Mouse (Mus musculus): ENCODE data around the gene Prkag2. TPM values are rescaled to one million over a fixed set of nuclear protein-coding genes. Genes with fewer than 3 reads are reported as not detected.

The Prkag2 gene
- polyA plus RNA-seq, 1 experiment from 2014 or later: 112 TPM

DNA sequence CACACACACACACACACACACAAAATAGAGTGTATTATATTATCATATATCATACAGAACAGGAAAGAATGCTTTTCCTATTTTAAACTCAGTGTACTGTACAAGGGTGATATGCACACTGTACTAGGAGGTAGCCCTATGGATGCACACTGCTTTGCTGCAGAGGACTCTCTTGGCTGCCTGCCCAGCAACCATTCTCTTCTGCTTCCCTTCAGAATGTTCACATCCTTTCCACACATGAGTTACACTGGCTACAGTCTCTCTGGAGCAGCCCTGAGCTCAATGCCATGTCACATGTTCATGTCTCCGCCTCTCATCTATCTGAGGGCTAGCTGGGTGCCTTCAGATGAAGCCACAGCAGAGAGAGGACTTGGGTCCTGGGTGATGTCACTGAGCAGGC lies 181.3 kb downstream of the Prkag2 start:
- 81% methylated on average over 1 of the region's 1 CpGs for WGBS

DNA sequence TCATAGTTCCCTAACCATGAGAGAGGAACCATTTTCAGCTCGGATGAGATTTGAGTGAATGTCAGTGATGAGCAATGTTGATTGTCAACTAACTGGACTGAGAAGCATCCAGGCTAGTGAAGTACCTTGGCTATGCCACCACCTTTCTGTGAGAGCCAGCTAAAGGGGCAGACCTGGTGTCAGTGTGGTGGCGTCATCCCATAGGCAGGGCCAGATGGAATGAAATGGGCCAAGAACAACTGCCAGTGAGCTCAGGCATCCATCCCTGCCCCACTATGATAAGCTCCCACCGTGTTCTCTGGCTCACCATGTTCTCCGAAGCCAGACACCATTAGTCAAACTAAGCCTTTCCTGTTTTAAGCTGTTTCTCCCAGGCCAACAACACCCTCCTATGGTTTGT lies 183.9 kb downstream of the Prkag2 start:
- H3K27ac ChIP-seq (ENCODE audit: low read length): no peak overlapping the region
- no peaks in the 10 kb centered on the region for H3K36me3 ChIP-seq (ENCODE audit: control insufficient read depth, insufficient read depth, low read length)
- 90% methylated on average over 4 of the region's 4 CpGs for WGBS
- no peaks in the 10 kb centered on the region for H3K4me1 ChIP-seq (ENCODE audit: control insufficient read depth, insufficient read depth, low read length)
- H3K4me2 ChIP-seq (ENCODE audit: low read length): no peak overlapping the region
- no peak for ATAC-seq
- no peaks in the 10 kb centered on the region for H3K27me3 ChIP-seq (ENCODE audit: control insufficient read depth, insufficient read depth, low read depth, low read length)
- H3K9ac ChIP-seq (ENCODE audit: low read depth, low read length): no peak overlapping the region
- no peak overlapping the region for H3K4me3 ChIP-seq (ENCODE audit: low read depth, low read length)
- no peaks in the 10 kb centered on the region for H3K9me3 ChIP-seq (replicated peaks; ENCODE audit: control insufficient read depth, low read length, poor library complexity, severe bottlenecking)

More for the DNA sequence above, 181.3 kb downstream of the Prkag2 start:
- H3K27ac ChIP-seq (ENCODE audit: low read length): no peak overlapping the region
- H3K4me1 ChIP-seq (ENCODE audit: control insufficient read depth, insufficient read depth, low read length): no peaks in the 10 kb centered on the region
- ATAC-seq: no peak
- H3K36me3 ChIP-seq (ENCODE audit: control insufficient read depth, insufficient read depth, low read length): no peaks in the 10 kb centered on the region
- H3K4me3 ChIP-seq (ENCODE audit: low read depth, low read length): no peak overlapping the region
- H3K4me2 ChIP-seq (ENCODE audit: low read length): no peak overlapping the region
- no peaks in the 10 kb centered on the region for H3K27me3 ChIP-seq (ENCODE audit: control insufficient read depth, insufficient read depth, low read depth, low read length)
- no peaks in the 10 kb centered on the region for H3K9me3 ChIP-seq (replicated peaks; ENCODE audit: control insufficient read depth, low read length, poor library complexity, severe bottlenecking)
- no peak overlapping the region for H3K9ac ChIP-seq (ENCODE audit: low read depth, low read length)

DNA sequence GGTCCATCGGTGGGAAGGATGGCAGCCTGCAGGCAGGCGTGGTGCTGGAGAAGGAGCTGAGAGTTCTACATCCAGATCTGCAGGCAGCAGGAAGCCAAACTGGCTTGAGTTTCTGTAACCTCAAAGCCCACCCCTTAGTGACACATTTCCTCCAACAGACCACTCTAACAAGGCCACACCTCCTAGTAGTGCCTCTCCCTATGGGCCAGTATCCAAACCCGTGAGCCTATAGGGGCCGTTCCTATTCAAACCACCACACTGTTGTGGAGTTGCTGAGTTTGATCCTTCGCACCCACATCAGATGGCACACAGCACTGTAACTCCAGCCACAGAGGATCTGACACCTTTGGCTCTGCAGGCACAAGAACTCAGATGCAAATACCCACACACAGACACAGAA lies 185.3 kb downstream of the Prkag2 start:
- no peaks in the 10 kb centered on the region for H3K9me3 ChIP-seq (replicated peaks; ENCODE audit: control insufficient read depth, low read length, poor library complexity, severe bottlenecking)
- H3K4me1 ChIP-seq (ENCODE audit: control insufficient read depth, insufficient read depth, low read length): no peaks in the 10 kb centered on the region
- ATAC-seq: no peak
- 76% methylated on average over 5 of the region's 5 CpGs for WGBS
- H3K4me2 ChIP-seq (ENCODE audit: low read length): no peak overlapping the region
- no peak overlapping the region for H3K27ac ChIP-seq (ENCODE audit: low read length)
- no peaks in the 10 kb centered on the region for H3K36me3 ChIP-seq (ENCODE audit: control insufficient read depth, insufficient read depth, low read length)
- no peak overlapping the region for H3K9ac ChIP-seq (ENCODE audit: low read depth, low read length)
- H3K4me3 ChIP-seq (ENCODE audit: low read depth, low read length): no peak overlapping the region
- H3K27me3 ChIP-seq (ENCODE audit: control insufficient read depth, insufficient read depth, low read depth, low read length): no peaks in the 10 kb centered on the region

DNA sequence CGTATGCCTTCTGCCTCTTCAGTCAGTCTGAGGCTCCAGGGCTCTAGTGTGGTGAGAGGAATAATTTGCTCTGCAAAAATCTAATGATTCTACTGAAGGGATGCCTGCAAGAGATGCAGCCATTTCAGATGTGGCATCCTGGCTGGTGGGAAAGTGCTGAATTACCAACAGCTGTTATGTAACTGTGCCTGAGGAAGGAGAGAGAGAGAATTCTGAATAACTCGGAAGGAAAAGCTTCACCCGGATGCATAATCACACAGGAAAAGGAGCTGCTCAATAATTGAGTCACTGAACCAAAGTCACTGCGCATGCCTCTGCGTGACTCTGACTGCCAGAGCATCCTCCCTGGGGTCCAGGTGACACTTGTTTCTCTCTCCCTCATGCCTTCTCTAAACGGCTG lies 186.8 kb downstream of the Prkag2 start:
- Histone ChIP-seq H3K27ac (ENCODE audit: low read length) (no peak overlapping the region), H3K9me3 (replicated peaks; ENCODE audit: control insufficient read depth, low read length, poor library complexity, severe bottlenecking) (no peaks in the 10 kb centered on the region), H3K36me3 (ENCODE audit: control insufficient read depth, insufficient read depth, low read length) (no peaks in the 10 kb centered on the region), H3K4me3 (ENCODE audit: low read depth, low read length) (no peak overlapping the region), H3K4me2 (ENCODE audit: low read length) (no peak overlapping the region), H3K9ac (ENCODE audit: low read depth, low read length) (no peak overlapping the region), H3K4me1 (ENCODE audit: control insufficient read depth, insufficient read depth, low read length) (no peaks in the 10 kb centered on the region), H3K27me3 (ENCODE audit: control insufficient read depth, insufficient read depth, low read depth, low read length) (no peaks in the 10 kb centered on the region)
- no peak for ATAC-seq
- 75% methylated on average over 6 of the region's 6 CpGs for WGBS

DNA sequence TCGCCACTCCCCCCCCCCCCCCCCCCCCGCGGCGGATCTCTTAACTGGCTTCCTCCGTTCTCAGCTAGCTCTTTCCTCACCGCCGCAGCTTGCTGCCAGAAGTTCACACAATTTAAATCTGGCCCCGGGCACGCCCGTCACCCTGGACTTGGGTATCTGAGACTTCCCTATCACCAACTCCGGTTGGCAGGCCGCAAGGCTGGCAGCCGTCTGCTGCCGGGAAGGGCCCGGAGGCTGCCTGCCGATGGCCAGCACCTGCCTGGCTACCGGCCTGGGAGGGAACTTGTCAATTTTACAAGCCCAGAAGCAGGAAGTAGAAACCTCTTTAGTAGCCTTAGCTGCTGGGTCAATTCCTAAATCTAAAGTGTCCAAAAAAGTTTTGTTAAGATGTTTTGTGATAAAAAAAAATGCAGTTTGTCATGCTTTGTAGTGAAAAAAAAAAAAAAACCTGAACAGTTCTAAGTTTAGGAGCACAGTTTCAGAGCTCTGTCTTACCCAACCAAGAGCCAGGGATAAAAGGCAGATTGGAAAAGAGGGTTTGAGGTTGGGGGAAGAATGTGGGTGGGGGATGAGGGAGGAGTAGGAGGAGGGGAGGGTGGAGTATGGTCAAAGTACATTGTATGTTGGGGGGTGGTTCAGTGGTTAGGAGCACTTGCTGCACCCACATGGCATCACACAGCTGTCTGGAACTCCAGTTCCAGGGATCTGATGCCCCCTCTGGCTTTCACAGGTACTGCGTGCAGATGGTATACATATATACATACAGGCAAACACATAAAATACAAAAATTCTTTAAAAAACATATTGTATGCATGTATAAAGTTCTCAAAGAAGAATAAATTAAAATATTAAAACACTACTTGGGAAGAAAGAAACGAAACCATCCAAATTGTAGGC lies 191.4 kb downstream of the Prkag2 start:
- peak overlapping the region; percentile 96 for H3K27ac ChIP-seq (ENCODE audit: low read length)
- ATAC-seq: peak; percentile 69
- no peaks in the 10 kb centered on the region for H3K36me3 ChIP-seq (ENCODE audit: control insufficient read depth, insufficient read depth, low read length)
- H3K4me2 ChIP-seq (ENCODE audit: low read length): peak overlapping the region; percentile 55
- WGBS: 13% methylated on average over 15 of the region's 19 CpGs
- peak overlapping the region; percentile 97 for H3K9ac ChIP-seq (ENCODE audit: low read depth, low read length)
- H3K4me3 ChIP-seq (ENCODE audit: low read depth, low read length): peak overlapping the region; percentile 89
- H3K27me3 ChIP-seq (ENCODE audit: control insufficient read depth, insufficient read depth, low read depth, low read length): no peaks in the 10 kb centered on the region
- no peaks in the 10 kb centered on the region for H3K9me3 ChIP-seq (replicated peaks; ENCODE audit: control insufficient read depth, low read length, poor library complexity, severe bottlenecking)
- peaks cover 17% of the 10 kb centered on the region for H3K4me1 ChIP-seq (ENCODE audit: control insufficient read depth, insufficient read depth, low read length)

DNA sequence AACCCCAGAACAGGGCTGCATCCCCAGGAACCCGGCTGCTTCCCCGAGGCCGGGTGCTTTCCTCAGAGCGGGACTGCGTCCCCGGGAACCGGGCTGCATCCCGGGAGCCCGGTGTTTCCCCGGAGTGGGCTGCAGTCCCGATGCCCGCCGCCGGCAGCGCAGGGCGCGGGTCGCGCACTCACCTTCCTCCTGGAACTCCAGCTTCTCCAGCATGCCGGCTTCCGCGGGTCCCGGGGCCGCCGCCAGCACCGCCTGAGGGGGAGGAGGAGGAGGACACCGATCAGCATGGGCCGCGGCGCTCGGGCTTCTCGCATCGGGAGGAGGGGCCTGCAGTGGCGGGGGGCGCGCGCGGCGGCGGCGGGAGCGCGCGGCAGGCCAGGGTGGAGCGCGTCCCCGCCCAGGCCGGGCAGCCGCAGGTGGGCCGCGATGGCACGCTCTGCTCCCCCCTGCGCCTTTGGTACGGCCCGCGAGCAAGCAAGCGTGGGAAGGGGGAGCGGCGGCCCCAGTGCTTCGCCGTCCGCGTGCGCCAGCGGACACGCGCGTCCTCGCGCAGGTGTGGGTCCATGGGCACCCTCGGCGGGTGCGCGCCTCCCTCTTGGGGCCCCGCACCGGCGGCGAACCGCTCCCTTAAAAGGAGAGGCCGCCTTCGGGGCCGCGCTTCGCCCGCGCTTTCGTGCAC lies 192.2 kb downstream of the Prkag2 start:
- whole genome bisulfite sequencing: 0% methylated on average over 59 of the region's 87 CpGs
- ATAC-seq: peak; percentile 96

DNA sequence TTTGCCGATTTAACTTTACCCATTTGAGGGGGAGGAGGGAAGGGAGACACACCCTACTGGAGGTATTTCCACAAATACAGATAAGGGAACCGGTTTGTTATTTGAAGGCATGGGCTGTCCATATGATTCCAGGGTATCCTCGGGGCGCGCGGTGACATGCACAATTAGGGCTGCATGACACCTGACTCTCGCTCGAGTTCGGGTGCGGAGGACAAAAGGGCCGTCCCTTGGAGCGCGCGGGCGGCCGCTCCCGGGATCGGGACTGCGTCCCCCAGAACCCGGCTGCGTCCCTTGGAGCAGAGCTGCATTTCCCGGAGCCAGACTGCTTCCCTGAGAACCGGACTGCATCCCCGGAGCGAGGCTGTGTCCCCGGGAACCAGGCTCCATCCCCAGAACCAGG lies 192.7 kb downstream of the Prkag2 start:
- H3K4me2 ChIP-seq (ENCODE audit: low read length): peak overlapping the region; percentile 55
- peak overlapping the region; percentile 89 for H3K4me3 ChIP-seq (ENCODE audit: low read depth, low read length)
- peak overlapping the region; percentile 97 for H3K9ac ChIP-seq (ENCODE audit: low read depth, low read length)
- H3K4me1 ChIP-seq (ENCODE audit: control insufficient read depth, insufficient read depth, low read length): peaks cover 20% of the 10 kb centered on the region
- 0% methylated on average over 26 of the region's 26 CpGs for WGBS
- H3K36me3 ChIP-seq (ENCODE audit: control insufficient read depth, insufficient read depth, low read length): no peaks in the 10 kb centered on the region
- ATAC-seq: peak; percentile 64; the same call in 1 of the 2 replicates
- H3K27me3 ChIP-seq (ENCODE audit: control insufficient read depth, insufficient read depth, low read depth, low read length): no peaks in the 10 kb centered on the region
- peak overlapping the region; percentile 96 for H3K27ac ChIP-seq (ENCODE audit: low read length)
- no peaks in the 10 kb centered on the region for H3K9me3 ChIP-seq (replicated peaks; ENCODE audit: control insufficient read depth, low read length, poor library complexity, severe bottlenecking)

More for the DNA sequence above, 192.2 kb downstream of the Prkag2 start:
- Histone ChIP-seq H3K9me3 (replicated peaks; ENCODE audit: control insufficient read depth, low read length, poor library complexity, severe bottlenecking) (no peaks in the 10 kb centered on the region), H3K27ac (ENCODE audit: low read length) (peak overlapping the region; percentile 96), H3K36me3 (ENCODE audit: control insufficient read depth, insufficient read depth, low read length) (no peaks in the 10 kb centered on the region), H3K4me2 (ENCODE audit: low read length) (peak overlapping the region; percentile 55), H3K4me3 (ENCODE audit: low read depth, low read length) (peak overlapping the region; percentile 89), H3K4me1 (ENCODE audit: control insufficient read depth, insufficient read depth, low read length) (peaks cover 20% of the 10 kb centered on the region), H3K27me3 (ENCODE audit: control insufficient read depth, insufficient read depth, low read depth, low read length) (no peaks in the 10 kb centered on the region), H3K9ac (ENCODE audit: low read depth, low read length) (peak overlapping the region; percentile 97)

DNA sequence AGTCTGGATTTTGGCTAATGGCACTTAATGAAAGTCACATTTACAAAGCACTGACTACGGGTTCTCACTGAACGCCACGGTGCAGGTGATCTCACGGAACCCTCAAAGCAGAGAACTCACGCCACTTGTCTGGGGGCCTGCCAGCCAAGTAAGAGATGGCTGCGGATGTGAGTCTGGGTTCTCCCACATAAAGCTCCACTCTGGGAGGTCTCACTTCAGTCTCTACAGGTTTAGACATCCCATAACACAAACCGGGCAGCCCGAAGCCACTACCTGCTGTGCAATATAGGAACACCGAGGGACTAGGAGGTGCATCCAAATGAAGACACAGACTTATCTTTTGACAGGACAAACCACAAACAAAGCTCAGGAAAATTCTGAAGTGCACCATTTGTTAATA lies 193.6 kb downstream of the Prkag2 start:
- no peaks in the 10 kb centered on the region for H3K27me3 ChIP-seq (ENCODE audit: control insufficient read depth, insufficient read depth, low read depth, low read length)
- 42% methylated on average over 9 of the region's 9 CpGs for WGBS

DNA sequence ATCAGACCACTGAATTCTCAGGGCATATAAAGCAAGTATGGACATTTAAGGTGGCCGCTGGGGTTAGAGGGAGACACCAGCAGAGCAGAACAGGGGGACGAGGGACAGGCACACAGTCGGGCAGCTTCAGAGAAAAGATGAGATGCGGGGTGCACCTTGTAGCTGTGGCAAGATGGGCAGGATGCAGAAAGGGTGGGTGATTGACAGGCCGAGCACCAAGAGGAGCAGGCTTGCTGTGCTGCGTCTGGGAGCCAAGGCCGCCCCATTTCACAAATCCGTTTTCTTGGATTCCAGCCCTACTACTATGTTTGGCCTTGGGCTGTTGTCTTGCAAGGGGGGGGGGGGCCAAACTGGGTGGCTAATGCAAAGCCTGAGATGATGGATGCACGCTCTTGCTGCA lies 195.5 kb downstream of the Prkag2 start:
- Histone ChIP-seq H3K9me3 (replicated peaks; ENCODE audit: control insufficient read depth, low read length, poor library complexity, severe bottlenecking) (no peaks in the 10 kb centered on the region), H3K9ac (ENCODE audit: low read depth, low read length) (no peak overlapping the region), H3K27me3 (ENCODE audit: control insufficient read depth, insufficient read depth, low read depth, low read length) (no peaks in the 10 kb centered on the region), H3K27ac (ENCODE audit: low read length) (no peak overlapping the region), H3K36me3 (ENCODE audit: control insufficient read depth, insufficient read depth, low read length) (no peaks in the 10 kb centered on the region), H3K4me1 (ENCODE audit: control insufficient read depth, insufficient read depth, low read length) (peaks cover 20% of the 10 kb centered on the region), H3K4me3 (ENCODE audit: low read depth, low read length) (no peak overlapping the region), H3K4me2 (ENCODE audit: low read length) (no peak overlapping the region)
- ATAC-seq: no peak
- 74% methylated on average over 9 of the region's 9 CpGs for WGBS

More for the DNA sequence above, 193.6 kb downstream of the Prkag2 start:
- H3K36me3 ChIP-seq (ENCODE audit: control insufficient read depth, insufficient read depth, low read length): no peaks in the 10 kb centered on the region
- no peak overlapping the region for H3K27ac ChIP-seq (ENCODE audit: low read length)
- H3K4me1 ChIP-seq (ENCODE audit: control insufficient read depth, insufficient read depth, low read length): peaks cover 20% of the 10 kb centered on the region
- H3K4me3 ChIP-seq (ENCODE audit: low read depth, low read length): peak overlapping the region; percentile 89
- peak overlapping the region; percentile 55 for H3K4me2 ChIP-seq (ENCODE audit: low read length)
- no peaks in the 10 kb centered on the region for H3K9me3 ChIP-seq (replicated peaks; ENCODE audit: control insufficient read depth, low read length, poor library complexity, severe bottlenecking)
- peak overlapping the region; percentile 97 for H3K9ac ChIP-seq (ENCODE audit: low read depth, low read length)
- no peak for ATAC-seq

All from midbrain, embryonic 16.5 days (tissue).